Mouse (Mus musculus) lung, postnatal 14 days (tissue): ENCODE measurements around the gene Npr2.
"Not testable (repeated sequence)": the region's sequence is repeated elsewhere in the genome, so short reads cannot be mapped to it uniquely, and the experiment has no call there.

Source experiments
- DNase-seq: peaks from one replicate; pipeline ENCODE4 v3.0.0; 2021

Gene Npr2

GRCm38 (mm10) chr4:43631046-43631955 is at the start of gene Npr2:
Gene Npr2, plus strand, starts transcription at chr4:43631935.
- DNase-seq: peak; percentile 62

- DNase-seq: no peak
Observed at GRCm38 (mm10) chr4:43582241-43582640, 49.5 kb upstream of the Npr2 start.

DNA sequence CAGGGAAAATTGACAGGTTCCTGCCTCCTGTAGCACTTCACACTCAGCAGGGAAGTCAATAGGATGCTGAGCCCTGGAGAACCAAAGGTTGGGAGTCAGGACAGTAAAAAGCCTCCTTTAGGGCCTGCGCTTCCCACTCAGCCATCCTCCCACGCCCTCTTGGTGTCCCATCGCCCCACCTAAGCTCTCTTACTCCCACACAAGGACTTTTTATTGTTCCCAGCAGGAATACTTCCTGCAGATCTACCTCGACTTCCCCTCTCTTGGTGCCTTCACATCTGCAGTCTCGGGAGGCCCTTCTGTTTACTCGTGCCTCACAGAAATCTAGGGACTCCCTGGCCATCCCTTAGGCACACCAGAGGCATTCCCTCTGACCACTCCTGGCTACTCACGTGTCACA is 48.3 kb upstream of the Npr2 start:
- no peak for DNase-seq

DNA sequence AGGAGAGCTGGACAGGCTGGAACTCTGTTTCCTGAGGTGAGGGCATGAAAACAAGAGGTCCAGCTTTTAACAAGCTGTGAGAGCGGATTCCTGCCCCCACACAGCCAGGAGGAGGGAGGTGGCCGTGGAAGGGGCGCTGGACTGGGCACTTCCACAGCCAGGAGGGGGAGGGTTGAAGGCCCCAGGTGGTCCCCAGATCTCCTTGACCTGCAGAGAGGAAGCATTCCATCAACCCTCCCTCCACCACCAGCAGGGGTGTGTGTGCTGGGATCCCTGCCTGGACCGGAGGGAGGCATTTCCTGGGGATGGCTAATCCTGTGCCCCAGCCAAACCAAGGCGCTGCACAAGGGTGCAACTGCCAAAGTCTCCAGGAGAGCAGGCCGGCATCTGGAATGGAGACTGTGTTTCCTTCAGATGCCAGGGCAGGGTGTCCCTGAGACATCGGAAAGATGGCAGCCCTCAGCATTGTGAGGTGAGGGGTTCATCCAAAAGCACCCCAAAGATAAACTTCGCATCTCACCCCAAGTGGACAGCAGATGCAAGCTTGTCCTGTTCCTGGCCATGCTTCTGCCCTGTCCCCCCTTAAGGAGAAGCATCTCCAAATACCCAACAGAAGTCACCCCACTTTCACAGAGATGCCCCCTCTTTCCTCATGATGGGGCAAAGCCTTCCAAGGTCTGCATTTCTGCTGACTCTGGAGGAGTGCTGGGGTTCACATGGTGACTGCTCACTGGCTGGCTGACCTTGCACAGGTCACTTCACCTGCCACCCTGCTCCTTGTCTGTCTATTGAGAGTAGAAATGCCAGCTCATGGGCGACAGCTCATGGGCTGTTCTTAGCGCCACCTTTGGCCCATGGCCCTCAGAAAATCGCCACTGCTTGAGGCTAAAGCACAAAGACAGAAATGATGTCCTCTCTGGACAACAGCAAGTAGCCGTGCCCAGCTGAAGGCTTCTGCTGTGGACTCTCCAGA is 47.0 kb upstream of the Npr2 start, which contains the start of gene Msmp:
Gene Msmp, minus strand, starts transcription at position 51 of the 973 bp plus-strand sequence.
- DNase-seq: peak; percentile 39

DNA sequence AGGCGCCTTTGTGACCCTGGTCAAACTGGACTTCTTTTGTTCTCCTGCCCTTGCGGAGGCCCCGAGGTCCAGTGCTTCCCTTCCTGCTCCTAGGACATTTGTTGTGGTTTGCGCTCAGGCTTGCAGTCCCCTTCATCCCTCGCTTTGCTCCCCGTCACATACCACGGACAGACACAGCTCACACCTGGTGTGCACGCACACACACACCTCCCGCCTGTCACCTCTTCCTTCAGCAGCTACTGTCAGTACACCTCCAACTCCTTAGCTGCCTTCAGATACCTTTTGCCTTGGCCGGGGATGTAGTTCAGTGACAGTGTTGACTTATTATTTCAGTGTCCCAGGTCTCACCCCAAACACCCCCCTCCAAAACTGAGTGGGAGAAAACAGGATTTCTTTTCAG is 46.1 kb upstream of the Npr2 start:
- DNase-seq: no peak

- DNase-seq: no peak
Observed at GRCm38 (mm10) chr4:43586411-43586810, 45.3 kb upstream of the Npr2 start.

DNA sequence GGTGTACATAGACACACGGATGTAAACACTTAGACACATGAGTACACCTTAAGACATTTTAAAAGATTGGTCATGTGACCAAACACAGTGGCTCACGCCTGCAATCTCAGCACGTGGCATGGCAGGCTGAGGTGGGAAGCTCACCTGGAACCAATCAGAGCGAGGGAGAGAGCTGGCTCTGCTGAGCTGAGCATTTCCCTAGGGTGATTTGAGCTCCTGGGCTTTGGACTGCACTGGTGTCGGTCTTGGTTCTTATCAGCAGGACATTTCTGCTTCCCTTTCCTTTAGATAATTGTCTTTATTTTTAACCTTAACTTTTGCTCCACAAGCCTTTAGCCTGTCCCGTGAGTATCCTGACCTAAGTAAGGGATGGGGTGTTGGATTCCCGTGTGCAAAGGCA is 44.1 kb upstream of the Npr2 start:
- no peak for DNase-seq

DNA sequence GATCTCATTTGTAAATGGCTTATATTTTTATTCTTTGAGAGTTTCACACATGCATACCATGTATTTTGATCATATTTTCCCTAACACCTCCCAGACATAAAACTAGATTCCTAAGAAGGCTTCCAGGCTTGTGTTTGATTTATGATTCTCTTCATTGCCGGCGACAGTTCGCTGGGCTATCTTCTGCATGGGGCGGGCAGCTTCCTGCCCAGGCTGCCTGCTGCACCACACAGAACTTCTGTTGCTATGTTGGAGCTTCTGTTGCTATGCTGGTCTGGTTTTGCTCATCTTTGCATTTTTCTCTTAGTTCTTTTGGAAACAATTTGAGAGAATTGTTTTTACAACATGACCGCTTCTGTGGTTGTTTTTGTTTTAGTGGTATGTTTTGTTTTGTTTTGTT is 40.2 kb upstream of the Npr2 start:
- no peak for DNase-seq

GRCm38 (mm10) chr4:43591961-43592360 is 39.8 kb upstream of the Npr2 start:
- DNase-seq: no peak

DNA sequence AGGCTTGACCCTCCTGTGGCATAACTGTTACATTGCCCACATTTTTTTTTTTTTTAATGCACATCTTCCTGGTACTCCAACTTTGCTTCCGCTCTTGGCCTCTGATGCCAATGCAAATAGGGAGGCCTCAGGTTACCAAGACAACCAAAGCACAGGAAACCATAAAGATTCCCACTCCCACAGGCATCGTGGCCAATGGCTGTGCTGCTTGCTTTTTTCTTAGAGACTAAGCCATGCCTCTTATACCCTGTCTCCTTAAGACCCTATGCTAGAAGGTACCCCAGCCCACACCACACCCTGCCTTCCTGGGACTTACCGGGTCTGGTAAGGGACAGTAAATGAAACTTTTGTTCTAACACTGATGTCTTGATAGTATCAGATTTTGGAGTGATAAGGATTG is 38.3 kb upstream of the Npr2 start:
- DNase-seq: no peak

GRCm38 (mm10) chr4:43596597-43596996 is 35.1 kb upstream of the Npr2 start:
- DNase-seq: not testable (repeated sequence)

DNA sequence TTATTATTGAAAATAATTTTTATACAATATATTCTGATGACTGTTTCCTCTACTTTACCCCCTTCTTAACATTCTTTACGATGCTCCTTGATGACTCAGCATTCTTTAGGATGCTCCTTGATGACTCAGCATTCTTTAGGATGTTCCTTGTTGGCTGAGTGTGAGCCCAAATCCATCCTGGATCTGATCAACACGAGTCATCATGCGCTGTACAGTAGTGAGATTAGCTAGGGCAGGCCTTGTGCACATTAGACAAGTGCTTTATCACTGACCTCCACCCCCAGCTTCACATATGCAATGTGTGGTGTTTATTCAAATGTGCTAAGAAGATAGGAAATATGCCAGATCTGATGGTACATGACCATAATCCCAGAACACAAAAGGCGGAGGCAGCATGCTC is 33.5 kb upstream of the Npr2 start:
- no peak for DNase-seq

- no peak for DNase-seq
Observed at GRCm38 (mm10) chr4:43598650-43599380, 32.9 kb upstream of the Npr2 start.

GRCm38 (mm10) chr4:43600195-43600934 is 31.4 kb upstream of the Npr2 start:
- no peak for DNase-seq

- no peak for DNase-seq
Observed at GRCm38 (mm10) chr4:43604099-43604498, 27.6 kb upstream of the Npr2 start.

DNA sequence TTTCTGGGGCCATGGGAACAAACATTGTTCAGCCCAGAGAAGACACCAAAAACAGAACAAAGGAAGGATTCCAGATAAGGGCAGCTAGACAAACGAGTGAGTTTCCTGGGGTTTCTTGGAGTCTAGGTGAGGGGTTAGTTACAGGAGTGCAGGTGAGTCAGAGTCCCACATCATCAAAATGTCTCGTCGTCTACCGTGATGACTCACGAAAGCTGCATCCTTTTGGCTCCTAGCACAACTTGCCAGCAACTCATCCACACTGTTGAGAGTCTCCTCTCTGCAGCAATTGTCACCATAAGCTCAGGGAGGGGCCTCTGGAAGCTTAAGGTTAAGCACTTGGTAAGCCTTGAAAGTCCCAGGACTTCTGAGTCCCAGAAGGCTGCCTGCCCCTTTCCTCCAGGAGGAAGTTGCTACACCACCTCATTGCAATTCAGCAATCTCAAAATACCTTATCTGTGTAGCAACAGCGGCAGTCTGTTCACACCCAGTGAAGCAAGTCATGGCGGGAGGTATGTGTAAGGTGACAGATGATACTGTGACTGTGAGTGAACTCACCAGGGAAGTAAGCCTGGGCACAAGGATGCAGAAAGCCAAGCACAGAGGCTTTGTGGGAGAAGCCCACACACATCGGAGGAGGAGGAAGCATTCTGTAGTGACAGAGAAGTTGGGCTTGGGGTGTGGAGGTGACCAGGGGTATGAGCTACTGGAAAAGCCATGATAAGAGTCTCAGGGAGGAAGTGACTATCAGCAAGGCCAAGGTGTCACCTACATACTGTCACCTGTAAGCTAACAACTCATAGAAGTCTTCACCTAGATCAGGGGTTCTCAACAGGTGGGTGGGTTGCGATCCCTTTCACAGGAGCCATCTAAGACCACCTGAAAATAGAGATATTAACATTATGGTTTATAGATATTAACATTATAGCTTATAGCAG is 26.7 kb upstream of the Npr2 start:
- no peak for DNase-seq

DNA sequence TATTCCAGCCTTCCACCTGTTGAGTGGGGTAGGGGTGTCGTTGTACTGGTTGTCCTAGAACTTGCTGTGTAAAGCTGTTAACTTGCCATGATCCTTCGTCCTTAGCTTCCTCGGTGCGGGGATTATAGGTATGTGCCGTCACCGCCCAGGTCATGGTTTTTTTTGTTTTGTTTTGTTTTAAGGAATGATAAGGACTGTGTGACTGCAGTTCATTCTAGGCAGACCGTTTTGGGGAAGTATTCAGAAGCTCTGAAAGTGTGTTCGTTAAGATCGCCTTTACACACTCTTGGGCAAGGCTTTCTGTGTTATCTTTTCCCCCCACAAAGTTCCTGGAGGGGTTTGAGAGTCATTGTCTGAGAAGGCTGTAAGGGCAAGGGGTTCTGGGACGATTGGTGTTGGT is 19.2 kb upstream of the Npr2 start:
- DNase-seq: no peak

- peak; percentile 64 for DNase-seq
Observed at GRCm38 (mm10) chr4:43613060-43613730, 18.5 kb upstream of the Npr2 start.

DNA sequence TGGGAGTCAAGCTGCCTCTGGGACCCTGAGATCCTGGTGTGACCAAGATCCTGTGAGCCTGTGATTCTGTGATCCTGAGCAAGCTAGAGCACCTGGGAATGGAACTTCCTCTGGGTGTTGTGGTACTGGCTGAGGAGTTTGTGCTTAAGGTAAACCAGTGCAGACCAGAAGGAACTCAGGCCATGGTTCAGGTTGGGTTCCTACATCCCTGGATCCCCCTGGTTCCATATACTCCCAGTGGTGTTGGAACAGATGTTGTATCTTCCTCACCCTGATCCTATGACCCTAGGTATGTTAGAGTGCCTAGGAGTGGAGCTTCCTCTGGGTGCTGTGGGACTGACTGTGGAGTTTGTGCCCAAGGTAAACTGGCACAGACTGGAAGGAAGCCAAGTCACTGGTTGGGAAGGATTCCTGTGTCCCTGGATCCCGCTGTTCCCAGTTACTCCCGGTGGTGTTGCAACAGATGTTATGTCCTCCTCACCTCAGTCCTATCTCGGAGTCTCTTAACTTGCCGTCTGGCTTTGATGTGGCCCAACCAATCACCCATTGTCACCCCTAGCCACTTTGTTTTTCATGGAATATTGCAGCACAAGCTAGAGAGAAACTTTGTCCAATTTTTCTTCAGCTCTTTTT is 11.5 kb upstream of the Npr2 start:
- no peak for DNase-seq
